Mouse (Mus musculus) skeletal muscle tissue, adult 2 months (tissue): Measurements from ENCODE around the gene Cav2.

ENCODE experiments used
- DNase-seq: peaks from one replicate; pipeline ENCODE4 v3.0.0-alpha.2; 2012; ENCODE audit warnings: low read depth, low spot score

Cav2 gene

GRCm38 (mm10) chr6:17280939-17281756, at the start of gene Cav2:
TSS of gene Cav2 (plus strand) at chr6:17281185.
- peak; percentile 74 for DNase-seq

GRCm38 (mm10) chr6:17239693-17240092, 41.3 kb upstream of the Cav2 start:
- DNase-seq: no peak

DNA sequence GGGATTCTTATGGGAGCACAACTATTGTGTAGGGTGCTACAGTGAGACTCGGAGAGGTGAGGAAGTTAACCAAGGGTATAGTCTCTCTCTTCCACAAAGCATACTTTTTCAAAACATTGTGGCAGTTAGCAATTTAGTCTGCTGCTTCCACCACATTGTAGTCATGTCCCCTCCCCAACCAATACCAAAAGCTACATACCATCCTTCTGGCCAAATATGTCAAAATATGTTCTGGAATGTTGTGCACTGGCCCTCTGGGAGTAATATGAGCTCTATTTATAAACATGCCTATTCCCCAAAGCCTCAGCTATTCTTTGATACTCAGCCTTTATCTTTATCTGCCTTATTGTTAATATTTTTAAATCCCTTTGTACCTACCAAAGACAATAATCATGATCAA, 40.0 kb upstream of the Cav2 start:
- DNase-seq: no peak

- no peak for DNase-seq
These were observed 34.0 kb upstream of the Cav2 start for GRCm38 (mm10) chr6:17246959-17247358.

DNA sequence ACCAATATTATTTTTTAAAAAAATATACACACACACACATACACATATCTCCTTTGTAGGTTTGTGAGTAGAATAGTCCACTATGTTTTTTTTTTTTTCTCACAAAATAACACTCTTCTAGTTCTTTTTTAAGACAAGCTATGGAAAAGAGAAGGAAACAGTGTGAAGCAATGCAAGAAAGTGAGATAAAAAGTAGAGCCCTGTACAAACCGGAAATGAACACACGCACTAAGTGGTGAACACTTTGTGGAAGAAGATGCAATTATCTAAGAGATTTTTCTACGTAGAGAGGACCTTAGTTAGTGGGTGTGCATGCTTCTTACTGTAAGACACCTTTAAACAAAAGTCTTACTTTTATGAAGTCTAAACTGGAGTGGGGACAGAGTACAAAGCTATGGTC, 33.3 kb upstream of the Cav2 start:
- DNase-seq: no peak

- DNase-seq: no peak
These were observed 32.7 kb upstream of the Cav2 start for GRCm38 (mm10) chr6:17248241-17248640.

GRCm38 (mm10) chr6:17251958-17252357, 29.0 kb upstream of the Cav2 start:
- no peak for DNase-seq

GRCm38 (mm10) chr6:17258142-17258541, 22.8 kb upstream of the Cav2 start:
- no peak for DNase-seq

DNA sequence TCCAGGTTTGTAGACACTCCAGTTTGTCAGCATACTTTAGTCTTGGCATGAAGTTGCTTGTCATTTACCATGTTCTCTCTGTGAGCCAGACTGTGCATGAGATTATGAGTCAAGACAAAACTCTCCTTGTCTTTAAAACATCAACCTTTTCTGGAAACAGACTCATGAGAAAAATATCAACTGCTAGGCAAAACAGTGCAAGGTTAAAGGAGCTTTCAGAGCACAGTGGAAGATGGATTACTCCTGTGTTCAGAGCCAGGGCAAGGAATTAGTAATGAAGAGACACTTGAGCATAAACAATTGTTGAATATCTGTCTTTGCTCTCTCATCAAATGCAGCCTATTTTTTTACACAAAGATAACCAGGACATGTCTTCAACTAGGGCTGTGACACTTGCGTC, 22.1 kb upstream of the Cav2 start:
- DNase-seq: no peak

DNA sequence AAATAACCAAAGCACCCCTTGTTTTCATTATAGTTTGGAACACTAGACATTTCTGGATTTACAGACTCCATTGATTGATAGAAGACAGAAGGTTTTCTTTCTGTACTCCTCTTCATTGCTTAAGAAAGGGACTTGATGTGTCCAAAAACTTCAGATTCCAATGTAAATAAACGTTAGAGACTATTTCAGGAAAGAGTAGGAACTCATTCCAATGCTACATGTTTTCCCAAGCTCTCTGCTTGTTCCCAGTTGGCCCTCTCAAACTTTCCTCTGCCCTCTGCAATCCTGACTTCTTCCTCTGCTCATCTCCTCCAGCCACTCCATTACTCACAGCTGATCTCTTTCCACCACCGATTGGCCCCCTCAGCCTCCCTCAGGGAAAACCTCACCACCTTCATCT, 18.2 kb upstream of the Cav2 start:
- DNase-seq: no peak

DNA sequence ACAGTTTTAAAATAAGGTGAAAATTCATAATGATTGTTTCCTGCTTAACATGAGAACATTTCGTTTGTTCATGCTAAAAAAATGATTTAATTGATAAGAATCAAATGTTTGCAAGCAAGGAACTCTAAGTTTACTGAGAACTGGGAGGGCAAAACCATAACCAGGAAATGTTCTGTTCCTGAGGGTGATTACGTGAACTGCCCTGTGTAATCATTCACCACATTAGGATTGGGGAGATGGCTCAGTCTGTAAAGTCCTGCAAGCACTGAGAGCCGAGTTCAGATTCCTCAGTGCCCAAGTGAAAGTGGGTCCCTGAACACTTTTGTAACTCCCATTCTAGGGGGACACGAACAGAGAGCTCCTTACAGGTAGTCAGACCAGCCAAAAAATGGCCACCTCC, 15.9 kb upstream of the Cav2 start:
- no peak for DNase-seq

DNA sequence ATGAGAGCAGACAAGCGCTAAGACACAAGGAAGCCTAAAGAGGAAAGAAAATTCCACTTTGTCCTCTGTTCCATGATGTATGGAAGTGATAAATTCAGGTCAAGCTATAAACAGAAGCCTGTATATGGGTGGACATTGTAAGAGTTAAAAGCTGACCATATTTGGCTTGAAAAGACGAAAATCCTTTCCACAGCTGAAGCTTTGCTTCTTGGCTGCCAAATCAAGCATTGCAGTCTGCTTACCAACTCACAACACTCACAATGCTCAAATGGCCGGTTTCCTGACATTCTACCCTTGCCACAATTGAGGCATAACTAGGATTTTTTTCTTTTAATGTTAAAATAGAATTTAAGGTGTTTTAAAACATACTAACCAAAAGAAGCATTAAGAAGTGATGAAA, 14.5 kb upstream of the Cav2 start:
- DNase-seq: no peak

DNA sequence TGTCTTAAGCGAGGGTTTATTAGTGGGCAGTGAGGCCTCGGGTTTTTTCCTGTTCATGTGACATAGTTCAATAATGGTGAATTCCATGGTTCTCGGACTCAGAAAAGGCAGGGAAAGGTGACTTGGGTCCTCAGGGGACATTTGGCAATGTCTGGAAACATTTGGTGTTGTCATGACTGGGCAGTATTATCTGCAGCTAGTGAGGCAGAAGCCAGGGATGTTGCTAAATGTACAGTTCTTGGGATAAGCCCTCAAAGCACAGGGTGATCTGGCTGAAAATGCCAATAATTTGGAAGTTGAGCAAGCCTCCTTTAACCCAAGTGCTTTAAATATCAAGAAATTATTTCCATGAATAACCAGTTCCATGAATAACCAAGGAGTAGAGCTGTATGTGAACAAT, 2.6 kb upstream of the Cav2 start:
- peak; percentile 13 for DNase-seq

DNA sequence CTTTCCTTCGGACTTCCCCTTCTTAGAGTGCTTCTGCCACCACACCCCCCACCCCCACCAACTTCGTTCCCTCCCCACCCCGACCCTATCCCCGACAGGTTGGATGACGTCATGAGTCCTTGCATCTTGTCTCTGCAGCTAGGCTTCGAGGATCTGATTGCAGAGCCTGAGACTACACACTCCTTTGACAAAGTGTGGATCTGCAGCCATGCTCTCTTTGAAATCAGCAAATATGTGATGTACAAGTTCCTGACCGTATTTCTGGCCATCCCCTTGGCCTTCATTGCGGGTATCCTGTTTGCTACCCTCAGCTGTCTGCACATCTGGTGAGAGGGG, 740 bp downstream of the Cav2 start:
- no peak for DNase-seq

- DNase-seq: peak; percentile 14
These were observed 1.2 kb downstream of the Cav2 start for GRCm38 (mm10) chr6:17282159-17282558.

GRCm38 (mm10) chr6:17283834-17284233, 2.8 kb downstream of the Cav2 start:
- no peak for DNase-seq

- no peak for DNase-seq
These were observed 5.4 kb downstream of the Cav2 start for GRCm38 (mm10) chr6:17286381-17286780.

DNA sequence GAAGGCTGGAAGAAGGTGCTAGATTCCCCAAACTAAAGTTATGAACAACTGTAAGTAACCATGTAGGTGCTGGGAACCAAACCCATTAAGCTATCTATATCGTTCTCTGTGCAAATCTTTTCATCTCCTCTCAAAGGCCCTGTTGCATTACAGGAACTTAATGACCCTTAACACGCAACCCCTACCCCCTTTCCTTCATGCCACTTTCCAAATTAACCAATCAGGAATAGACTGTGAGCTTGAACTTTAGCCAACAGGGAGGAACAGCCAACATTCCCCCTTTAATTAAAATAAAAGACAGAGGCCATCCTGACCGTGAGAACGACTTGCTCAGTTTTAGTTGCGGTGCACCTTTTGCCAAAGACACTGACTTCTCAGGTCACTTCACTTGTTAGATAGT, 14.1 kb downstream of the Cav2 start:
- no peak for DNase-seq

GRCm38 (mm10) chr6:17305954-17306601, 25.1 kb downstream of the Cav2 start, which contains the start of gene Cav1:
TSS of gene Cav1 (plus strand) at chr6:17306335.
- DNase-seq: peak; percentile 71

- DNase-seq: peak; percentile 18
These were observed 25.8 kb downstream of the Cav2 start for GRCm38 (mm10) chr6:17306602-17307325.

GRCm38 (mm10) chr6:17307461-17308115, 26.6 kb downstream of the Cav2 start:
- peak; percentile 52 for DNase-seq

- DNase-seq: peak; percentile 40
These were observed 27.7 kb downstream of the Cav2 start for GRCm38 (mm10) chr6:17308661-17309060.
